Mouse (Mus musculus) lung, postnatal 0 days (tissue): ENCODE data around the gene Polr1a. TPM values are rescaled to one million over a fixed set of nuclear protein-coding genes. Genes with fewer than 3 reads are reported as not detected.
A peak's percentile ranks its signal among the peaks of the same experiment; 100 is the strongest.

ENCODE experiments used
- ATAC-seq: fragments of 200-750 bp; cut with Nextera tagmentation; 2 replicates; pipeline ENCODE4 v1.8.0; 2017; ENCODE audit warnings: moderate library complexity
- DNase-seq: peaks from one replicate; pipeline ENCODE4 v3.0.0-alpha.2; 2016; ENCODE audit warnings: low spot score
- H3K27ac ChIP-seq: fragments of 300-500 bp; sonication (generic); 2 replicates; pipeline ENCODE4 v1.5.1; 2014; ENCODE audit warnings: antibody characterized with exemption, mild to moderate bottlenecking, low read length, mixed read lengths
- H3K27me3 ChIP-seq: fragments of 300-500 bp; sonication (generic); replicated peaks from 2 replicates; pipeline ENCODE4 v1.6.1; 2014; ENCODE audit warnings: low read length, mixed read lengths; ENCODE audit not compliant: insufficient read depth
- H3K36me3 ChIP-seq: fragments of 300-500 bp; sonication (generic); 2 replicates; pipeline ENCODE4 v1.6.1; 2014; ENCODE audit warnings: low read length, mixed read lengths; ENCODE audit not compliant: insufficient read depth
- H3K4me1 ChIP-seq: fragments of 300-500 bp; sonication (generic); 2 replicates; pipeline ENCODE4 v1.6.1; 2014; ENCODE audit warnings: antibody characterized with exemption, low read depth, low read length, mixed read lengths; ENCODE audit not compliant: insufficient read depth
- H3K4me2 ChIP-seq: fragments of 300-500 bp; sonication (generic); replicated peaks from 2 replicates; pipeline ENCODE4 v1.6.1; 2014; ENCODE audit warnings: low read depth, mild to moderate bottlenecking, low read length, moderate library complexity, mixed read lengths
- H3K4me3 ChIP-seq: fragments of 300-500 bp; sonication (generic); 2 replicates; pipeline ENCODE4 v1.5.1; 2014; ENCODE audit warnings: low read depth, low read length
- H3K9ac ChIP-seq: fragments of 300-500 bp; sonication (generic); replicated peaks from 2 replicates; pipeline ENCODE4 v1.6.1; 2014; ENCODE audit warnings: low read depth, mild to moderate bottlenecking
- H3K9me3 ChIP-seq: fragments of 300-500 bp; sonication (generic); 2 replicates; pipeline ENCODE4 v1.6.1; 2016; ENCODE audit warnings: low read length, mixed read lengths
- CTCF ChIP-seq: IDR thresholded peaks from 2 replicates; pipeline ENCODE4 v1.5.1; 2016; ENCODE audit warnings: antibody characterized with exemption, mild to moderate bottlenecking
- EP300 ChIP-seq: IDR thresholded peaks from 2 replicates; pipeline ENCODE4 v1.6.1; 2016; ENCODE audit warnings: antibody characterized with exemption, mild to moderate bottlenecking, control low read depth
- WGBS: fragments of 180-500 bp; shearing (Covaris S2); extraction: QIAGEN DNeasy Blood & Tissue Kit; methylation state at CpG from one replicate; pipeline ENCODE4 v1.1.7; 2014; 5-methylcytosine and 5-hydroxymethylcytosine counted together
- polyA plus RNA-seq: library from polyadenylated mRNA; unstranded; fragments of >200 nt; fragmentation: Nextera tagmentation; extraction: Ambion mirVana; gene quantifications from 2 replicates; pipeline ENCODE4 v1.2.1, GENCODE M21; 2015

The Polr1a gene
- polyA plus RNA-seq, 1 experiment from 2014 or later: 6.1 TPM

DNA sequence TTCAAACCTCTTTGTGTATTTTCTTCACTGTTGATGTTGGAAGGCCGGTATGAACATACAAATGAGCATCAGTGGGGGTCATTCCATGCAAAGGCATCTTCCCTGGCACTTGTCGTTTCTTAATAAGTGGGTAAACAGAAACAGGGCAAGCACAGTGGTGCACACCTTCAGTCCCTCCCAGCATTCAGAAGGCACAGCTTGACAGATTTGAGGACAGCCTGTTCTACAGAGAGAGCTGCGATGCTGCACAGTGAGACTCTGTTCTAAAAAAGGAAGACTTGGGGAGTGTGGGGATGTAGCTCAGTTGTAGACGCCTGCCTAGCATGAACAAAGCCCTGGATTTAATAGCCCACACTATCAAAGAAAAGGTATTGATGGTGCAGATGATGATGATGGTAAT lies 105.2 kb downstream of the Polr1a start:
- no peak overlapping the region for H3K9ac ChIP-seq
- H3K4me1 ChIP-seq: no peaks in the 10 kb centered on the region
- H3K4me2 ChIP-seq: no peak overlapping the region
- 64% methylated on average over 4 of the region's 4 CpGs for WGBS
- DNase-seq (no peak), ATAC-seq (no peak)
- no peaks in the 10 kb centered on the region for H3K27me3 ChIP-seq
- TF ChIP-seq CTCF: no peak
- TF ChIP-seq EP300: no peak
- H3K4me3 ChIP-seq: no peak overlapping the region
- no peaks in the 10 kb centered on the region for H3K36me3 ChIP-seq
- H3K9me3 ChIP-seq: no peaks in the 10 kb centered on the region
- no peak overlapping the region for H3K27ac ChIP-seq

- no peak overlapping the region for H3K27ac ChIP-seq
- no peaks in the 10 kb centered on the region for H3K27me3 ChIP-seq
- ATAC-seq (no peak), DNase-seq (no peak)
- no peaks in the 10 kb centered on the region for H3K9me3 ChIP-seq
- TF ChIP-seq EP300: no peak
- TF ChIP-seq CTCF: no peak; the same call in 1 of the 2 replicates
- no peaks in the 10 kb centered on the region for H3K36me3 ChIP-seq
- no peak overlapping the region for H3K4me3 ChIP-seq
- H3K9ac ChIP-seq: no peak overlapping the region
- H3K4me2 ChIP-seq: no peak overlapping the region
- no peaks in the 10 kb centered on the region for H3K4me1 ChIP-seq
- 64% methylated on average over 6 of the region's 6 CpGs for WGBS
These were observed 109.2 kb downstream of the Polr1a start for GRCm38 (mm10) chr6:72018052-72018451.

- TF ChIP-seq CTCF (no peak), EP300 (no peak)
- ATAC-seq (no peak), DNase-seq (peak; percentile 8)
- H3K9ac ChIP-seq: no peak overlapping the region
- H3K4me3 ChIP-seq: no peak overlapping the region
- H3K27ac ChIP-seq: no peak overlapping the region
- no peaks in the 10 kb centered on the region for H3K9me3 ChIP-seq
- no peaks in the 10 kb centered on the region for H3K4me1 ChIP-seq
- H3K36me3 ChIP-seq: no peaks in the 10 kb centered on the region
- H3K27me3 ChIP-seq: no peaks in the 10 kb centered on the region
- H3K4me2 ChIP-seq: no peak overlapping the region
These were observed 116.6 kb downstream of the Polr1a start for GRCm38 (mm10) chr6:72025497-72025896.

DNA sequence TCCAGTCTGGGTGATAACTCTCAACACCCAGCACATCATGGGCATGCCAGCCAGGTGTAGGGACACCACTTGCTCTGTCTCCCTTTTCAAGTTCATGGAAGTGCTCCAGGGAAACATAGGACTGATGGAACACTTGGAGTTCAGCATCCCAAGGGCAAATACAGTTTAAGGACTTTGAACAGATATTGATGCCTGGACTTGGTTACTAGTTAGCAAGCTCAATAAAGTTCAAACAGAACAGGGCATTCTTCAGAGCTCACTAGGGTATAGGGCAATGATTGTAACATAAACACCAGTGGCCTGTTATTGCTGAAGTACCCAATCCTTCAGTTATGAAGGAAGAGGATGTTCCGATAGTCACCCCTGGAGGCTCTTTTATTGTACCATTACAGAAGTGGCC lies 119.2 kb downstream of the Polr1a start:
- TF ChIP-seq CTCF (no peak), EP300 (no peak)
- WGBS: 100% methylated on average over 1 of the region's 1 CpGs

DNA sequence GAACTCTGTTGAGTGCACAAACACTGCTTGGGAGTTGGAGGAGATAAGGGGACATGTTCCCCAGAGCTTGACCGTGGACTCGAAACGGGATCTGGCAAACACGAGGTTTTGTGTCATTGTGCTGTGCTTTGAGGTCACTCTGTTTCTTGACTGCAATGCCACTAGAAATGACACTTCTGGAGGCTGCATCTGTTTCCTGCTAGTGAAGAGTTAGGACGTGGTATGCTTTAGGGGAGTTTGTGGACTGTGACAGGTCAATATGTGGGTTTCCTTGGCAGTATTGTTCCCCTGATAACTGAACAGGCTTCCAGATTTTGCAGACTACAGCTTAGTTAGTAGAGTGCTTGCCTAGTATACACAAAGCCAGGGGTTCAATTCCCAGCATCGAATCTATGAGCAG lies 120.8 kb downstream of the Polr1a start:
- H3K36me3 ChIP-seq: no peaks in the 10 kb centered on the region
- no peaks in the 10 kb centered on the region for H3K9me3 ChIP-seq
- H3K9ac ChIP-seq: no peak overlapping the region
- no peak overlapping the region for H3K27ac ChIP-seq
- H3K4me2 ChIP-seq: no peak overlapping the region
- H3K4me1 ChIP-seq: no peaks in the 10 kb centered on the region
- no peak for TF ChIP-seq CTCF
- no peak for TF ChIP-seq EP300
- WGBS: 53% methylated on average over 6 of the region's 6 CpGs
- ATAC-seq: no peak
- H3K27me3 ChIP-seq: no peaks in the 10 kb centered on the region
- H3K4me3 ChIP-seq: no peak overlapping the region
- DNase-seq: no peak

More for the DNA sequence above, 119.2 kb downstream of the Polr1a start:
- DNase-seq: no peak
- Histone ChIP-seq H3K9ac (no peak overlapping the region), H3K27ac (no peak overlapping the region), H3K4me2 (no peak overlapping the region), H3K27me3 (no peaks in the 10 kb centered on the region), H3K4me3 (no peak overlapping the region), H3K36me3 (no peaks in the 10 kb centered on the region), H3K4me1 (no peaks in the 10 kb centered on the region), H3K9me3 (no peaks in the 10 kb centered on the region)
- ATAC-seq: no peak

Other genes with a start within 250 kb of the Polr1a start
- gene Reep1, start 201.5 kb upstream of the Polr1a start, polyA plus RNA-seq: 12.6 and 13.4 TPM in 2 replicates
- 37.8 and 38.7 TPM in 2 replicates for gene Mrpl35, start 82.1 kb upstream of the Polr1a start, polyA plus RNA-seq
- gene Immt, start 77.7 kb upstream of the Polr1a start, polyA plus RNA-seq: 88.9 and 92.9 TPM in 2 replicates
- 25.0 and 27.8 TPM in 2 replicates for gene Ptcd3, start 303 bp upstream of the Polr1a start, polyA plus RNA-seq
- 38.9 and 42.4 TPM in 2 replicates for gene St3gal5, start 188.5 kb downstream of the Polr1a start, polyA plus RNA-seq